In genomic region chr2:149925911-149926310, GRCm38 (mm10) we compare ENCODE assay signal across 26 mouse cellular contexts.
"Had no signal": no experiment of that assay in that cellular context is flagged by ENCODE, and none has a peak within 500 bp of the region (broad histone marks: within the 10 kb centered on the region; RNA-seq: fewer than 3 reads in every experiment).

No protein-coding gene starts in this region.

- H3K4me3 ChIP-seq: heart, adult 2 months; heart, embryonic 13.5 days; heart, embryonic 15.5 days; hindbrain, embryonic 13.5 days; hindbrain, embryonic 15.5 days; kidney, embryonic 15.5 days; limb, embryonic 13.5 days; limb, embryonic 15.5 days; liver, embryonic 12.5 days had no signal

- H3K4me2 ChIP-seq: heart, embryonic 11.5 days; heart, embryonic 13.5 days; heart, embryonic 15.5 days; hindbrain, embryonic 13.5 days; hindbrain, embryonic 15.5 days; kidney, embryonic 15.5 days; limb, embryonic 13.5 days; limb, embryonic 15.5 days; liver, embryonic 12.5 days had no signal

- ATAC-seq: hindbrain, postnatal 0 days; intestine, embryonic 16.5 days; liver, embryonic 12.5 days had no signal

- H3K36me3 ChIP-seq: heart, embryonic 13.5 days; heart, embryonic 15.5 days; hindbrain, embryonic 13.5 days; hindbrain, embryonic 15.5 days; kidney, embryonic 15.5 days; limb, embryonic 13.5 days; limb, embryonic 15.5 days; liver, embryonic 12.5 days had no signal

- H3K4me1 ChIP-seq: heart, embryonic 13.5 days; heart, embryonic 15.5 days; hindbrain, embryonic 13.5 days; hindbrain, embryonic 15.5 days; kidney, embryonic 15.5 days; liver, embryonic 12.5 days had no signal

- H3K27ac ChIP-seq: heart, adult 2 months; heart, embryonic 13.5 days; heart, embryonic 15.5 days; hindbrain, embryonic 13.5 days; hindbrain, embryonic 15.5 days; hindbrain, postnatal 0 days; kidney, embryonic 15.5 days; kidney, postnatal 0 days; limb, embryonic 13.5 days; limb, embryonic 15.5 days; liver, embryonic 12.5 days had no signal

- DNase-seq: gastrocnemius, postnatal 14 days; gastrocnemius, postnatal 36 days; heart, adult 11 months; heart, adult 2 months; heart, postnatal 14 days; heart, postnatal 36 days; kidney, adult 11 months; kidney, adult 2 months; kidney, adult 9 months; kidney, postnatal 14 days; kidney, postnatal 36 days; layer of hippocampus, adult 9-11 months; layer of hippocampus, postnatal 36 days; left cerebral cortex, postnatal 4 days had no signal

- H3K9ac ChIP-seq: heart, embryonic 13.5 days; heart, embryonic 15.5 days; hindbrain, embryonic 13.5 days; hindbrain, embryonic 15.5 days; kidney, embryonic 15.5 days; limb, embryonic 13.5 days; limb, embryonic 15.5 days; liver, embryonic 12.5 days had no signal

- H3K9me3 ChIP-seq: heart, embryonic 13.5 days; heart, embryonic 15.5 days; hindbrain, embryonic 13.5 days; hindbrain, embryonic 15.5 days; kidney, embryonic 15.5 days; limb, embryonic 13.5 days; limb, embryonic 15.5 days; liver, embryonic 12.5 days had no signal

- H3K27me3 ChIP-seq: heart, embryonic 13.5 days; heart, embryonic 15.5 days; hindbrain, embryonic 13.5 days; hindbrain, embryonic 15.5 days; kidney, embryonic 15.5 days; limb, embryonic 13.5 days; limb, embryonic 15.5 days; liver, embryonic 12.5 days had no signal
